Mouse (Mus musculus) limb, embryonic 14.5 days (tissue): Measurements from ENCODE around the gene Cox6b2. TPM values are rescaled to one million over a fixed set of nuclear protein-coding genes. Genes with fewer than 3 reads are reported as not detected.

Experiments
- ATAC-seq: fragments of 200-750 bp; cut with Nextera tagmentation; 2 replicates; pipeline ENCODE4 v1.8.0; 2017; ENCODE audit warnings: low read depth, moderate number of reproducible peaks, moderate TSS enrichment; ENCODE audit not compliant: low FRiP score
- DNase-seq: peaks from one replicate; pipeline ENCODE4 v3.0.0-alpha.2; 2015; ENCODE audit warnings: low spot score
- H3K27ac ChIP-seq: fragments of 300-500 bp; sonication (generic); replicated peaks from 2 replicates; pipeline ENCODE4 v1.5.1; 2014; ENCODE audit warnings: low read depth, mild to moderate bottlenecking, low read length, moderate library complexity, mixed read lengths
- H3K27me3 ChIP-seq: fragments of 300-500 bp; sonication (generic); 2 replicates; pipeline ENCODE4 v1.6.1; 2014; ENCODE audit warnings: low read length, mixed read lengths; ENCODE audit not compliant: control insufficient read depth, insufficient read depth
- H3K36me3 ChIP-seq: fragments of 300-500 bp; sonication (generic); 2 replicates; pipeline ENCODE4 v1.6.1; 2014; ENCODE audit warnings: mild to moderate bottlenecking, low read length, moderate library complexity, mixed read lengths; ENCODE audit not compliant: control insufficient read depth, insufficient read depth
- H3K4me1 ChIP-seq: fragments of 300-500 bp; sonication (generic); 2 replicates; pipeline ENCODE4 v1.6.1; 2014; ENCODE audit warnings: antibody characterized with exemption, low read length, mixed read lengths; ENCODE audit not compliant: control insufficient read depth, insufficient read depth
- H3K4me2 ChIP-seq: fragments of 300-500 bp; sonication (generic); replicated peaks from 2 replicates; pipeline ENCODE4 v1.6.1; 2014; ENCODE audit warnings: low read depth, mild to moderate bottlenecking, low read length, moderate library complexity; ENCODE audit not compliant: severe bottlenecking
- H3K4me3 ChIP-seq: fragments of 300-500 bp; sonication (generic); replicated peaks from 2 replicates; pipeline ENCODE4 v1.5.1; 2014; ENCODE audit warnings: low read length
- H3K9ac ChIP-seq: fragments of 300-500 bp; sonication (generic); 2 replicates; pipeline ENCODE4 v1.6.1; 2014; ENCODE audit warnings: mild to moderate bottlenecking, low read depth, low read length, moderate library complexity; ENCODE audit not compliant: severe bottlenecking
- H3K9me3 ChIP-seq: fragments of 300-500 bp; sonication (generic); 2 replicates; pipeline ENCODE4 v1.6.1; 2016; ENCODE audit warnings: low read length; ENCODE audit not compliant: control insufficient read depth
- POLR2A ChIP-seq: fragments of 200-500 bp; IDR thresholded peaks from 2 replicates; pipeline ENCODE4 v1.8.0; 2012; ENCODE audit warnings: inconsistent platforms, mild to moderate bottlenecking, moderate library complexity, borderline replicate concordance; ENCODE audit not compliant: insufficient read depth, insufficient read length; ENCODE audit errors: extremely low read depth
- WGBS: fragments of 180-500 bp; shearing (Covaris S2); extraction: QIAGEN DNeasy Blood & Tissue Kit; methylation state at CpG from one replicate; pipeline ENCODE4 v1.1.7; 2014; 5-methylcytosine and 5-hydroxymethylcytosine counted together
- polyA plus RNA-seq, 2 experiments: library from polyadenylated mRNA; depleted of rRNA in 1 of 2; stranded (reverse) in 1 of 2; unstranded in 1 of 2; fragments of >200 nt; fragmentation: Nextera tagmentation in 1 of 2; extraction: Ambion mirVana in 1 of 2; gene quantifications; 2 replicates each; pipeline versions ENCODE4 v1.2.1 to v1.2.3; 2012 to 2014

Cox6b2 gene
- polyA plus RNA-seq, 2 experiments: 44.7 to 127 TPM

GRCm38 (mm10) chr7:4792278-4793212, 39.7 kb upstream of the Cox6b2 start, which contains the start of gene Rpl28:
Gene Rpl28, plus strand, starts transcription at chr7:4792874.
- TF ChIP-seq POLR2A: peak; percentile 99
- ATAC-seq (peak; percentile 91), DNase-seq (peak; percentile 98)
- WGBS: 2% methylated on average over 54 of the region's 54 CpGs
- H3K4me2 ChIP-seq: peak within 1 kb of the TSS; percentile 83
- H3K9ac ChIP-seq: peak within 1 kb of the TSS; percentile 97
- no peaks in the 10 kb centered on the region for H3K9me3 ChIP-seq
- H3K27ac ChIP-seq: peak within 1 kb of the TSS; percentile 92
- H3K36me3 ChIP-seq: peaks cover 37% of the 10 kb centered on the region
- no peaks in the 10 kb centered on the region for H3K27me3 ChIP-seq
- peaks cover 15% of the 10 kb centered on the region for H3K4me1 ChIP-seq
- H3K4me3 ChIP-seq: peak within 1 kb of the TSS; percentile 91

GRCm38 (mm10) chr7:4789436-4789935, 36.6 kb upstream of the Cox6b2 start, which contains the start of gene Tmem238:
Gene Tmem238, minus strand, starts transcription at chr7:4789656.
- peak within 1 kb of the TSS; percentile 65 for H3K27ac ChIP-seq

DNA sequence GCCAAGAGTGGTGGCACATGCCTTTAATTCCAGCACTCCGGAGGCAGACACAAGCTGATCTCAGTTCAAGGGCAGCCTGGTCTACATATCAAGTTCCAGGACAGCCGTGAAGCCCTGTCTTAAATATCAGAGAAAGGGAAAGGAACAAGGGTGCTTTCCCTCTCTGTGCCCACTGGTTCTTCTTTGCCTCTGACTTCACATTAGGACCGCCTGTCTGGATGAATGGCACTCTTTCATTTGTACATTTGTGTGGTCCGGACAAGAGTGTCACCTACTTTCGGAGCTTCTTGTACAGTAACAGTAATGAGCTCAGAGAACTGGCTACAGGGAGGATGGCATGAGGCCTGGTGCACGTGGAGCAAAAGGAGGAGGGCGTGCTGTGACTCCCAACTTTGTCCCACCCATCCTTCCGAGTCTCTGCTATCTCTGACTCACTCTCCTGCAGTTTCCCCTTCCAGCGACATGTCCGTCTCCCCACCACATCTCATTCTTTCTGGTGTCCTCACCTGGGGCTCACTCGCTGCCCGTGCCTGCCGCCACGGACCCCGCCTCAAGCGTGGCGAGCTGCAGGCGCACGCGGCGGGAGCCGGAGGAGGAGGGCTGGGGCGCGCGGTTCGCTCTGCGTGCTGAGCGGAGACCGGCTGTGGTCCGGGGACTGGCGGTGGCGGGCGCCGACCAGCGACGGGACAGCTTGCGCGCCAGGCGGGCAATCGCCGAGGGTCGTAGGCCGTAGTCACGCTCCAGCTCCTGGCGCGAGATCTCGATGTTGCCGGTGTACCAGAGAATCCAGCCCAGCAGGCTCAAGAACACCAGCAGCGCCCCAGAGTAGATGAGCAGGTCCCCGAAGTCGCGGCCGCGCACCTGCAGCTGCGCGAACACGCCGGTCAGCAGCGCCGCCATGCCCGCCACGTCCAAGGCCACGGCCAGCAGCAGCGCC, 35.9 kb upstream of the Cox6b2 start:
- no peaks in the 10 kb centered on the region for H3K27me3 ChIP-seq
- peak overlapping the region; percentile 83 for H3K4me2 ChIP-seq
- peaks cover 2% of the 10 kb centered on the region for H3K36me3 ChIP-seq
- peak; percentile 30 for ATAC-seq
- H3K4me1 ChIP-seq: peaks cover 12% of the 10 kb centered on the region
- peak; percentile 19 for DNase-seq
- peak overlapping the region; percentile 63 for H3K4me3 ChIP-seq
- 2% methylated on average over 58 of the region's 64 CpGs for WGBS
- H3K9me3 ChIP-seq: no peaks in the 10 kb centered on the region
- TF ChIP-seq POLR2A: no peak
- peak overlapping the region; percentile 65 for H3K27ac ChIP-seq
- peak overlapping the region; percentile 78 for H3K9ac ChIP-seq

More at GRCm38 (mm10) chr7:4789436-4789935, 36.6 kb upstream of the Cox6b2 start, which contains the start of gene Tmem238:
- H3K27me3 ChIP-seq: no peaks in the 10 kb centered on the region
- 10% methylated on average over 32 of the region's 40 CpGs for WGBS
- TF ChIP-seq POLR2A: no peak
- no peak; the same call in 1 of the 2 replicates for ATAC-seq
- H3K4me2 ChIP-seq: peak within 1 kb of the TSS; percentile 83
- no peak for DNase-seq
- H3K4me1 ChIP-seq: peaks cover 15% of the 10 kb centered on the region
- peak within 1 kb of the TSS; percentile 78 for H3K9ac ChIP-seq
- H3K36me3 ChIP-seq: peaks cover 9% of the 10 kb centered on the region
- H3K4me3 ChIP-seq: peak within 1 kb of the TSS; percentile 63
- H3K9me3 ChIP-seq: no peaks in the 10 kb centered on the region

DNA sequence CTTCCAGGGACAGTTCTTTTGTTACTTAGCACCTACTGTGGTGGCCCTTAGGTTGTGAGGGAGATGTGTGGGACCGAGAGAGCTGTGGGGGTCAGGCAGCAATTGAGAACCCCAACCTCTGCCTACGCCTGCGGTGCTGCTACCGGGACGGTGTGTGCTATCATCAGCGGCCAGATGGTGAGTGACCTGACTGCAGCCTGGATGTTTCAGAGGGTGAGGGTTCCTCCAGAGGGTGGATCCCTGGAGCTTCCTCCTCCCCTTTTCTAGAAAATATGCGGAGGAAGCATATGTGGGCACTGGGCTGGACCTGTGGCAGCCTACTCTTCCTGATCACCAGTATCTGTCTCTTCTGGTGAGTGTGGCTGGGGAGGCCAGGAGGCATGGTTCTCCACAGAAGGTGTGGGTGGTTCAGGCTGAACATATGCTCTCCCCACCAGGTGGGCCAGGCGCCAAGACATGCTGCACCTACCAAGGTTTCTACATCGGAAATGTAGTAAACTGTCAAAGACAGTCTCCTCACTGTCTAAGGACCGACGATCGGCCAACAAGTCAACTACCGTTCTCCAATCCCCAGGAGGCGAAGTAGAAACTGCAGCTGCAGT, 30.9 kb upstream of the Cox6b2 start:
- Histone ChIP-seq H3K27me3 (peaks cover 4% of the 10 kb centered on the region), H3K4me1 (peaks cover 6% of the 10 kb centered on the region; the same call in 1 of the 2 replicates), H3K4me3 (no peak overlapping the region), H3K9me3 (no peaks in the 10 kb centered on the region), H3K36me3 (no peaks in the 10 kb centered on the region), H3K4me2 (no peak overlapping the region), H3K9ac (no peak overlapping the region), H3K27ac (no peak overlapping the region)
- ATAC-seq (no peak), DNase-seq (no peak)
- TF ChIP-seq POLR2A: no peak
- 81% methylated on average over 14 of the region's 14 CpGs for WGBS
